Mouse (Mus musculus) embryonic fibroblast, embryonic 13.5 days (primary cell): ENCODE results near the gene Hist1h4b. TPM values are rescaled to one million over a fixed set of nuclear protein-coding genes. Genes with fewer than 3 reads are reported as not detected.
"Not testable (repeated sequence)": the region's sequence is repeated elsewhere in the genome, so short reads cannot be mapped to it uniquely, and the experiment has no call there.

Source experiments
- H3K27ac ChIP-seq: 2 replicates; pipeline ENCODE4 v1.5.1; 2012; ENCODE audit warnings: low read length, control low read depth, inconsistent platforms; ENCODE audit not compliant: insufficient read depth
- H3K4me1 ChIP-seq: 2 replicates; pipeline ENCODE4 v1.6.1; 2011; ENCODE audit warnings: low read length; ENCODE audit not compliant: control insufficient read depth, insufficient read depth
- H3K4me3 ChIP-seq: 2 replicates; pipeline ENCODE4 v1.5.1; 2011; ENCODE audit warnings: mild to moderate bottlenecking, control low read depth, low read length; ENCODE audit not compliant: insufficient read depth
- CTCF ChIP-seq: IDR thresholded peaks from 2 replicates; pipeline ENCODE4 v1.5.1; 2011; ENCODE audit warnings: mild to moderate bottlenecking, control low read depth, low read length, moderate library complexity, borderline replicate concordance; ENCODE audit not compliant: insufficient read depth
- POLR2A ChIP-seq: IDR thresholded peaks from 2 replicates; pipeline ENCODE4 v1.6.1; 2011; ENCODE audit warnings: low read depth, mild to moderate bottlenecking, control low read depth, low read length, moderate library complexity
- polyA plus RNA-seq: library from polyadenylated mRNA; stranded (reverse); fragments of >200 nt; gene quantifications from 2 replicates; pipeline ENCODE4 v1.2.4, GENCODE M21; 2011; ENCODE audit warnings: low read depth; ENCODE audit not compliant: missing spikeins, insufficient read length

Hist1h4b gene
- polyA plus RNA-seq: 7.8 and 12.5 TPM in 2 replicates

GRCm38 (mm10) chr13:23756790-23757189 lies at the start of gene Hist1h4b:
Gene Hist1h4b (plus strand): TSS chr13:23757013.
- Histone ChIP-seq H3K27ac (peak within 1 kb of the TSS; percentile 82), H3K4me3 (peak within 1 kb of the TSS; percentile 34), H3K4me1 (no peaks in the 10 kb centered on the region)
- TF ChIP-seq CTCF (no peak), POLR2A (peak; percentile 97)

- peaks cover 4% of the 10 kb centered on the region; the same call in 1 of the 2 replicates for H3K4me1 ChIP-seq
- H3K4me3 ChIP-seq: no peak overlapping the region
- no peak overlapping the region for H3K27ac ChIP-seq
- TF ChIP-seq POLR2A (no peak), CTCF (no peak)
These were observed 48.8 kb upstream of the Hist1h4b start for GRCm38 (mm10) chr13:23708041-23708440.

- Histone ChIP-seq H3K4me3 (no peak overlapping the region), H3K27ac (no peak overlapping the region)
- TF ChIP-seq CTCF (no peak), POLR2A (no peak)
These were observed 48.2 kb upstream of the Hist1h4b start for GRCm38 (mm10) chr13:23708654-23709053.

GRCm38 (mm10) chr13:23709714-23710373 lies 47.0 kb upstream of the Hist1h4b start:
- H3K27ac ChIP-seq: no peak overlapping the region

More at GRCm38 (mm10) chr13:23708654-23709053, 48.2 kb upstream of the Hist1h4b start:
- peaks cover 4% of the 10 kb centered on the region; the same call in 1 of the 2 replicates for H3K4me1 ChIP-seq

GRCm38 (mm10) chr13:23710374-23711089 lies 46.3 kb upstream of the Hist1h4b start, which contains the start of gene Hfe:
Gene Hfe (minus strand): TSS chr13:23710854.
- H3K4me3 ChIP-seq: peak within 1 kb of the TSS; percentile 64
- H3K27ac ChIP-seq: no peak within 1 kb of the TSS
- H3K4me1 ChIP-seq: peaks cover 4% of the 10 kb centered on the region; the same call in 1 of the 2 replicates
- TF ChIP-seq CTCF: no peak
- TF ChIP-seq POLR2A: 0 out of 2 replicates have a peak, but pooled peaks have one; percentile 14

More at GRCm38 (mm10) chr13:23709714-23710373, 47.0 kb upstream of the Hist1h4b start:
- H3K4me1 ChIP-seq: peaks cover 4% of the 10 kb centered on the region; the same call in 1 of the 2 replicates
- H3K4me3 ChIP-seq: peak overlapping the region; percentile 64
- TF ChIP-seq CTCF (no peak), POLR2A (no peak)

GRCm38 (mm10) chr13:23716261-23717042 lies 40.4 kb upstream of the Hist1h4b start:
- H3K4me1 ChIP-seq: no peaks in the 10 kb centered on the region
- H3K4me3 ChIP-seq: no peak overlapping the region
- TF ChIP-seq POLR2A (no peak), CTCF (no peak)
- no peak overlapping the region for H3K27ac ChIP-seq

- no peak for TF ChIP-seq POLR2A
- TF ChIP-seq CTCF: no peak
- Histone ChIP-seq H3K27ac (no peak overlapping the region), H3K4me1 (no peaks in the 10 kb centered on the region), H3K4me3 (no peak overlapping the region)
These were observed 39.6 kb upstream of the Hist1h4b start for GRCm38 (mm10) chr13:23717176-23717575.

GRCm38 (mm10) chr13:23717593-23718245 lies 39.1 kb upstream of the Hist1h4b start:
- not testable (repeated sequence) for H3K4me1 ChIP-seq, H3K27ac ChIP-seq, H3K4me3 ChIP-seq

- Histone ChIP-seq H3K4me3 (no peak overlapping the region), H3K27ac (no peak overlapping the region), H3K4me1 (no peaks in the 10 kb centered on the region)
- TF ChIP-seq CTCF (no peak), POLR2A (no peak)
These were observed 32.6 kb upstream of the Hist1h4b start for GRCm38 (mm10) chr13:23724239-23724638.

GRCm38 (mm10) chr13:23725213-23725612 lies 31.6 kb upstream of the Hist1h4b start:
- no peak for TF ChIP-seq CTCF
- TF ChIP-seq POLR2A: no peak
- no peaks in the 10 kb centered on the region for H3K4me1 ChIP-seq
- no peak overlapping the region for H3K4me3 ChIP-seq
- no peak overlapping the region for H3K27ac ChIP-seq
